Mouse (Mus musculus) heart, postnatal 10 days (tissue): ENCODE measurements around the gene Marf1. TPM values are rescaled to one million over a fixed set of nuclear protein-coding genes. Genes with fewer than 3 reads are reported as not detected.
"Not testable (repeated sequence)": the region's sequence is repeated elsewhere in the genome, so short reads cannot be mapped to it uniquely, and the experiment has no call there.

Source experiments
- DNase-seq, 2 experiments: peaks; one replicate each; pipeline ENCODE4 v3.0.0; 2021
- intact Hi-C: fragments of 180-260 bp; cut with DNase I; formaldehyde crosslinking; loops from one replicate; pipeline ENCODE4 v1.15.1; 2025
- microRNA-seq, 2 experiments: library from miRNA; unstranded; fragments of <30 nt; microRNA quantifications; one replicate each; pipeline ENCODE4 v1.2.0; 2022
- total RNA-seq, 2 experiments: library from RNA; stranded (reverse); gene quantifications; 2 replicates each; pipeline ENCODE4 v1.2.3; 2021

Gene Marf1
- total RNA-seq, 2 experiments from 2014 or later = 24.4 to 28.5 TPM

- DNase-seq = no peak
- intact Hi-C loops = no loop called here
Measured at GRCm38 (mm10) chr16:14082925-14083324, 80.2 kb downstream of the Marf1 start.

DNA sequence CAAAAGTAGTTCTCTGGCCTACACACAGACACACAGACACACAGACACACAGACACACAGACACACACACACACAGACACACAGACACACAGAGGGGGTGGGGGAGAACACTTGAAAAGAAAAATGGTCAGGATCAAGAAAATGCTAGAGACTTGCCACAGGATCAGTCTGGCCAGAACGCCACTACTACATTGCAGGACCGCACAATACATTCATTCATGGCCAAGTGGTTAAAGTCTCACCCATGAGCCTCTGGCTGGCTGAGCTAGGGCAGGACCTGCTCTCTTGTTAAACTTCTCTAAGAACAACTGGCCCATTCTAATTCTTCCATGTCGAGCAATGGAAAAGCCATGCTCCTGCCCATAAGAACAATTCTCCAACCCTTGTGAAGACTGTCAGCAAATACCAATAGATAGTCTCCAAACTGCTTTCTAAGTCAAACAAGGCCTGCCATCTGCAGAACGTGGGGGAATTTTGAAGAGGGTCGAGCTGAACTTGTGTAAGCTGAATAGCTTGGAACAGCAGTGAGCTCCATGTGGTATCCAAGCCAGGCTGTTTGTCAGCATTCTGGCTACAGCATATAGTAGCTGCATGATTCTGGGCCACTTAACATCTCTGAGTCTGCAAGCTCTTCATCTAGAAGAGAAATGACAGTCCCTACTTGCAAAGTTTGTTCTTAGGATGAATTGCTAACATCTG, 92.5 kb downstream of the Marf1 start:
- DNase-seq = no peak
- intact Hi-C loops = no loop called here

DNA sequence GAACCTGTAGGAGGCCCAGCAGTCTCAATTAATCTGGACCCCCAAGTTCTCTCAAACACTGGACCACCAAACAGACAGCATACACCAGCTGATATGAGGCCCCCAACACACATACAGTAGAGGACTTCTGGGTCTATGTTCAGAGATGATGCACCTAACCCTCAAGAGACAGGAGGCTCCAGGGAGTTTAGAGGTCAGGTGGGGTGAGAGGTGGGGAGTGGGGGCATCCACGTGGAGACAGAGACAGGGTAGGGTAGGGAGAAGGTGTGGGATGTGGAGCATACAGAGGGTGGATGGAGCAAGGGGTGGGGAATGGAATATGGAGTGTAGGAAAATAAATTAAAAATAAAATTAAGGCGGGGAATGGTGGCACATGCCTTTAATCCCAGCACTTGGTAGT, 94.5 kb downstream of the Marf1 start:
- intact Hi-C loops, DNase-seq: not testable (repeated sequence)

- intact Hi-C loops, DNase-seq: not testable (repeated sequence)
Measured at GRCm38 (mm10) chr16:14066571-14066970, 96.6 kb downstream of the Marf1 start.

DNA sequence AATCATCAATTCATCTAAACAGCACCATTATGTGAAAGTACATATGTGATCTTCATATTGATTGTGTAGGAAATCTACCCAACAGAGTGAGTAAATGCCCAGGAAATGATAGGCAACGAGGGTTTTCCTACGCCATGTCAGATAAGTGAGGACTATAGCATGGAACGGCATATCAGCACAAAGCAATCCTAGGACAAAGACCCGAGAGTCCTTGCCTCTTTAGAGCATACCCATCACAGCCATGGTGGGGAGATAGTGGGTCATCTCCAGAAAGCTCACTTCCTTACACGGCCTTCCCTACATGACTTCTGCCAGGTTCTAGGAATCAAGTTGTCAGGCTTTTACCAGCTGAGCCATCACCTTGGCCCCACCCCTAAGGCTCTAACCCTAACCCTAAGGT, 103.3 kb downstream of the Marf1 start:
- intact Hi-C loops = no loop called here

More for the DNA sequence above, 103.3 kb downstream of the Marf1 start:
- DNase-seq = no peak

Small RNA genes lying within 50 kb of the gene (microRNA-seq; reads per million reads assigned to microRNA genes)
- gene Gm27671 (0 reads per million in 2 experiments), gene Mir484 (1,685 to 2,439 reads per million in 2 experiments)

Other genes with a start within 250 kb of the Marf1 start
- not detected for gene 2900011O08Rik, start 176.7 kb downstream of the Marf1 start, total RNA-seq
- not detected for gene Ifitm7, start 176.5 kb downstream of the Marf1 start, total RNA-seq
- gene Nde1, start 76 bp downstream of the Marf1 start, total RNA-seq = 10 to 100 TPM; 34.8 to 39.2 TPM
- 10 to 100 TPM; 23.3 to 27.3 TPM for gene Myh11, start 128.0 kb upstream of the Marf1 start, total RNA-seq
- gene Fopnl, start 154.1 kb upstream of the Marf1 start, total RNA-seq = 10 to 100 TPM; 59.7 to 66.1 TPM
- gene Abcc1, start 198.2 kb upstream of the Marf1 start, total RNA-seq = 10 to 100 TPM; 22.5 to 30.4 TPM